Mouse (Mus musculus) stomach, embryonic 14.5 days (tissue): ENCODE results near the gene Pdcd1lg2. TPM values are rescaled to one million over a fixed set of nuclear protein-coding genes. Genes with fewer than 3 reads are reported as not detected.

ENCODE experiments used
- ATAC-seq: fragments of 200-750 bp; cut with Nextera tagmentation; 2 replicates; pipeline ENCODE4 v1.8.0; 2017; ENCODE audit warnings: low read depth, moderate TSS enrichment; ENCODE audit not compliant: insufficient number of reproducible peaks, insufficient read depth, low FRiP score
- H3K27ac ChIP-seq: fragments of 300-500 bp; sonication (generic); 2 replicates; pipeline ENCODE4 v1.5.1; 2014; ENCODE audit warnings: mild to moderate bottlenecking, low read length, moderate library complexity, mixed read lengths
- H3K27me3 ChIP-seq: fragments of 300-500 bp; sonication (generic); 2 replicates; pipeline ENCODE4 v1.6.1; 2014; ENCODE audit warnings: low read length, control low read depth, mixed read lengths; ENCODE audit not compliant: control insufficient read depth, insufficient read depth
- H3K36me3 ChIP-seq: fragments of 300-500 bp; sonication (generic); 2 replicates; pipeline ENCODE4 v1.6.1; 2014; ENCODE audit warnings: mild to moderate bottlenecking, control low read depth, low read length, moderate library complexity, mixed read lengths; ENCODE audit not compliant: control insufficient read depth, insufficient read depth
- H3K4me1 ChIP-seq: fragments of 300-500 bp; sonication (generic); 2 replicates; pipeline ENCODE4 v1.6.1; 2014; ENCODE audit warnings: low read length, control low read depth, mixed read lengths; ENCODE audit not compliant: control insufficient read depth, insufficient read depth
- H3K4me2 ChIP-seq: fragments of 300-500 bp; sonication (generic); replicated peaks from 2 replicates; pipeline ENCODE4 v1.6.1; 2014; ENCODE audit warnings: low read depth, low read length, control low read depth
- H3K4me3 ChIP-seq: fragments of 300-500 bp; sonication (generic); 2 replicates; pipeline ENCODE4 v1.5.1; 2014; ENCODE audit warnings: low read depth, low read length, control low read depth
- H3K9ac ChIP-seq: fragments of 300-500 bp; sonication (generic); replicated peaks from 2 replicates; pipeline ENCODE4 v1.6.1; 2014; ENCODE audit warnings: low read depth, mild to moderate bottlenecking, control low read depth, low read length, moderate library complexity, mixed read lengths
- H3K9me3 ChIP-seq: fragments of 300-500 bp; sonication (generic); 2 replicates; pipeline ENCODE4 v1.6.1; 2016; ENCODE audit warnings: low read depth, low read length, control low read depth; ENCODE audit not compliant: control insufficient read depth
- WGBS: fragments of 180-500 bp; shearing (Covaris S2); extraction: QIAGEN DNeasy Blood & Tissue Kit; methylation state at CpG from one replicate; pipeline ENCODE4 v1.1.7; 2014; 5-methylcytosine and 5-hydroxymethylcytosine counted together
- polyA plus RNA-seq: library from polyadenylated mRNA; unstranded; fragments of >200 nt; fragmentation: Nextera tagmentation; extraction: Ambion mirVana; gene quantifications from 2 replicates; pipeline ENCODE4 v1.2.1, GENCODE M21; 2014

Pdcd1lg2 gene
- polyA plus RNA-seq, 1 experiment from 2014 or later: not detected

GRCm38 (mm10) chr19:29368041-29368440, 42.7 kb upstream of the Pdcd1lg2 start:
- Histone ChIP-seq H3K27ac (no peak overlapping the region), H3K4me3 (no peak overlapping the region), H3K4me1 (no peaks in the 10 kb centered on the region), H3K27me3 (no peaks in the 10 kb centered on the region), H3K4me2 (no peak overlapping the region), H3K36me3 (no peaks in the 10 kb centered on the region), H3K9ac (no peak overlapping the region), H3K9me3 (no peaks in the 10 kb centered on the region)
- no peak for ATAC-seq
- WGBS: 88% methylated on average over 2 of the region's 2 CpGs

- Histone ChIP-seq H3K4me2 (no peak overlapping the region), H3K27me3 (no peaks in the 10 kb centered on the region), H3K36me3 (no peaks in the 10 kb centered on the region), H3K4me1 (no peaks in the 10 kb centered on the region), H3K4me3 (no peak overlapping the region), H3K9ac (no peak overlapping the region), H3K9me3 (no peaks in the 10 kb centered on the region), H3K27ac (no peak overlapping the region)
- 86% methylated on average over 3 of the region's 3 CpGs for WGBS
- no peak for ATAC-seq
Measured at GRCm38 (mm10) chr19:29368671-29369309, 41.9 kb upstream of the Pdcd1lg2 start.

GRCm38 (mm10) chr19:29370112-29370511, 40.6 kb upstream of the Pdcd1lg2 start:
- Histone ChIP-seq H3K9ac (no peak overlapping the region), H3K36me3 (no peaks in the 10 kb centered on the region), H3K4me2 (no peak overlapping the region), H3K4me1 (no peaks in the 10 kb centered on the region), H3K27ac (no peak overlapping the region), H3K27me3 (no peaks in the 10 kb centered on the region), H3K4me3 (no peak overlapping the region), H3K9me3 (no peaks in the 10 kb centered on the region)
- WGBS: 64% methylated on average over 12 of the region's 12 CpGs
- no peak for ATAC-seq

- no peak overlapping the region for H3K9ac ChIP-seq
- 81% methylated on average over 7 of the region's 7 CpGs for WGBS
- no peak for ATAC-seq
- no peak overlapping the region for H3K27ac ChIP-seq
- no peak overlapping the region for H3K4me2 ChIP-seq
- H3K4me1 ChIP-seq: no peaks in the 10 kb centered on the region
- no peaks in the 10 kb centered on the region for H3K27me3 ChIP-seq
- H3K9me3 ChIP-seq: no peaks in the 10 kb centered on the region
- no peak overlapping the region for H3K4me3 ChIP-seq
- H3K36me3 ChIP-seq: no peaks in the 10 kb centered on the region
Measured at GRCm38 (mm10) chr19:29370545-29371283, 40.0 kb upstream of the Pdcd1lg2 start.

- Histone ChIP-seq H3K4me3 (no peak overlapping the region), H3K9ac (no peak overlapping the region), H3K4me1 (no peaks in the 10 kb centered on the region), H3K36me3 (no peaks in the 10 kb centered on the region), H3K4me2 (peak overlapping the region; percentile 20), H3K27ac (0 out of 2 replicates have a peak overlapping the region, but pooled peaks have one; percentile 29), H3K27me3 (no peaks in the 10 kb centered on the region), H3K9me3 (no peaks in the 10 kb centered on the region)
- ATAC-seq: no peak
- WGBS: 46% methylated on average over 18 of the region's 18 CpGs
Measured at GRCm38 (mm10) chr19:29371284-29372081, 39.2 kb upstream of the Pdcd1lg2 start.

- H3K27ac ChIP-seq: 0 out of 2 replicates have a peak overlapping the region, but pooled peaks have one; percentile 29
- peak overlapping the region; percentile 20 for H3K4me2 ChIP-seq
- ATAC-seq: peak; percentile 37; the same call in 1 of the 2 replicates
- H3K36me3 ChIP-seq: no peaks in the 10 kb centered on the region
- WGBS: 38% methylated on average over 4 of the region's 4 CpGs
- H3K4me3 ChIP-seq: no peak overlapping the region
- no peaks in the 10 kb centered on the region for H3K27me3 ChIP-seq
- no peaks in the 10 kb centered on the region for H3K4me1 ChIP-seq
- no peak overlapping the region for H3K9ac ChIP-seq
- no peaks in the 10 kb centered on the region for H3K9me3 ChIP-seq
Measured at GRCm38 (mm10) chr19:29372138-29372537, 38.6 kb upstream of the Pdcd1lg2 start.

GRCm38 (mm10) chr19:29372621-29373020, 38.1 kb upstream of the Pdcd1lg2 start:
- Histone ChIP-seq H3K4me2 (no peak overlapping the region), H3K27me3 (no peaks in the 10 kb centered on the region), H3K4me3 (no peak overlapping the region), H3K4me1 (no peaks in the 10 kb centered on the region), H3K36me3 (no peaks in the 10 kb centered on the region), H3K9me3 (no peaks in the 10 kb centered on the region), H3K27ac (no peak overlapping the region), H3K9ac (no peak overlapping the region)
- no peak for ATAC-seq
- 85% methylated on average over 3 of the region's 3 CpGs for WGBS

GRCm38 (mm10) chr19:29373438-29373837, 37.3 kb upstream of the Pdcd1lg2 start:
- H3K27ac ChIP-seq: no peak overlapping the region
- H3K27me3 ChIP-seq: no peaks in the 10 kb centered on the region
- no peaks in the 10 kb centered on the region for H3K36me3 ChIP-seq
- ATAC-seq: no peak
- H3K4me1 ChIP-seq: no peaks in the 10 kb centered on the region
- no peak overlapping the region for H3K4me3 ChIP-seq
- WGBS: 47% methylated on average over 11 of the region's 11 CpGs
- no peak overlapping the region for H3K9ac ChIP-seq
- H3K9me3 ChIP-seq: no peaks in the 10 kb centered on the region
- no peak overlapping the region for H3K4me2 ChIP-seq
